Mouse (Mus musculus) G1E (cell line): Measurements from ENCODE around the gene Tmod2.

Source experiments
- CTCF ChIP-seq: IDR thresholded peaks from 2 replicates; pipeline ENCODE4 v1.5.1; 2012; ENCODE audit warnings: low read depth, low read length, inconsistent platforms, mixed read lengths
- GATA1 ChIP-seq: IDR thresholded peaks from 2 replicates; pipeline ENCODE4 v1.6.1; 2012; ENCODE audit warnings: borderline replicate concordance, low read length, inconsistent platforms, mixed read lengths
- POLR2AphosphoS5 ChIP-seq: IDR thresholded peaks from 2 replicates; pipeline ENCODE4 v1.6.1; 2012; ENCODE audit warnings: low read depth, low read length, inconsistent platforms; ENCODE audit not compliant: insufficient replicate concordance
- TAL1 ChIP-seq: conservative IDR thresholded peaks from 2 replicates; pipeline ENCODE4 v1.6.1; 2012; ENCODE audit warnings: low read depth, low read length, inconsistent platforms, mixed read lengths

DNA sequence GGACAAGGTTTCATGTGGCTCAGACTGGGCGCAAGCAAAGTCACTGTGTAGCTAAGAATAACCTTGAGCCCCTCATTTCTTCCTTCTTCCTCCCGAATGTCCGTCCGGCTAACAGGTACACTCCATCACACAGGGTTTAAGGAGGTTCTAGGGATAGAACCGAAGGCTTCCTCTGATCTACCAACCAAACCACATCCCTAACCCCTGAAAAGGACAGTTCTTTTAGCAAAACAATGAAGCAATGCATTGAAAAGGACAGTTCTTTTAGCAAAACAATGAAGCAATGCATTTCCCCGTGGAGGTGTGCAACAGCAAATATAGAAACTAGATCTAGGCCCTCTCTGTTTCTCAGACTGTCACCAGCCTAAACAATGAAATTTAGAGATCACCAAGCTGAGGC is 46.2 kb downstream of the Tmod2 start:
- TF ChIP-seq CTCF (no peak), TAL1 (no peak), GATA1 (no peak), POLR2AphosphoS5 (no peak)
